Mouse (Mus musculus) urinary bladder, postnatal 4 days (tissue): Measurements from ENCODE around the gene Plekho2.

Source experiments
- DNase-seq, 2 experiments: peaks; one replicate each; pipeline ENCODE4 v3.0.0; 2021 to 2022; ENCODE audit warnings: low spot score in 2 of 2

Plekho2 gene

GRCm38 (mm10) chr9:65531283-65531682 is 48.6 kb downstream of the Plekho2 start:
- DNase-seq, result no peak

GRCm38 (mm10) chr9:65529659-65530058 is 50.2 kb downstream of the Plekho2 start:
- no peak for DNase-seq

DNA sequence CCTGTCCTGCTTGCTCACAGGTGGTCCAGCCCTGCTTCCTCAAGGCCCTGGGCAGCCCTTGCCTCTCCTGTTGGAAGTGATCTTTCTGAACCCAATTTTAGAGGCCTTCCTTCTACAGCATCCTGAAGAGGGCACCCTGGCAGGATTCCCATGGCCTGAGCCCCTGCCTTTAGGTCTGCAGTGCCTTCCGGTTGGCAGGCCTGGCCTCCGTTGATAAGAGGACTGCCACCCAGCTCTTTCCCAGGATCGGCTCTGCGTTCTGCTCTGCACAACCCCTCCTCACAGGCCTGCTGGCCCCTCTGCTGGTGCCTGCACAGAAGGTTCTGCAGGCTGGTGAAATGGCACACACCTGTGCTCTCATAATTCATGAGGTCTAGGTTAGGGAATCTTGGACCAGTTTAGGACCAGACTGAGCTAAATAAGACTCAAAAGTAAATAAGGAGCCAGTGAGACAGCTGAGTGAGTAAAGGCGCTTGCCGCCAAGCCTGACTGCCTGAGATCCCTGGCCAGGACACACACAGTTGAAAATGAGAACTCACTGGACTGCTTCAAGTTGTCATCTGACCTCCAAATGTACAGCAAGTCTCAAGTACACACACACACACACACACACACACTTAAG is 51.3 kb downstream of the Plekho2 start:
- DNase-seq, result no peak

- no peak for DNase-seq
Measured at GRCm38 (mm10) chr9:65525445-65526195, 54.2 kb downstream of the Plekho2 start.

GRCm38 (mm10) chr9:65523611-65524364 is 56.1 kb downstream of the Plekho2 start:
- peak; percentile 75 to 84 for DNase-seq

GRCm38 (mm10) chr9:65520505-65520876 is 59.3 kb downstream of the Plekho2 start:
- DNase-seq, result no peak

DNA sequence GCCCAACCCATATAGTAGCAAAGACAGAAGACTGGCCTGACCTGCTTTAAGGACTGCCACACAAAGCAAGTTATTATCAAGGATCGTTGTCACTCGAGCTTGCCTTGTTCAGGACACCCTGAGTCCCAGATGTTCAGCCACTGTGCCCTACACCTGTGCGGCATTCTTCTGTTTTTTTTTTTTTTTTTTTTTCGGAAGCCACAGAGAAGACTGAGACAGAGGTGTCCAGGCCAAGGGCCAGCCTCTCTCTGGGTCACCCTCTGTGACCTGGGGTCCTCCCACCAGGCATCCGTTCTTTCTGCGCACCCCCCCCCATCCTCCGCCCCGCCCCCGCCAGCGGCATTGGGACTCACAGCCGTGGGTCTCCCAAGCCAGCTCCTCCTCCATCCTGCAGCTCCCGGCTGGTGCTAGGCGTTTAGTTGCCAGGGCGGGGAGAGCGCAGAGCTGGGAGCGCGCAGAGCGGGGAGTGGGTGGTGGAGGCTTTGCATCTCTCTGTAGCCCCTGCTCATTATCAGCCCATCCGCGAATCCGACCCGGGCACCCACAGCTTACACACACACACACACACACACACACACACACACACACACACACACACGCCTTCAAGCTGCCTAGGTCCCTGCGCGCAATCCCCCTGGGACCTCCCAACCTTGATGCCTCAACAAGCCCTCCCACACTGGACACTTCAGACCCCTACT is 59.9 kb downstream of the Plekho2 start, which contains the start of gene Ankdd1a:
Ankdd1a (minus strand) TSS at position 387 of the 698 bp plus-strand sequence.
- DNase-seq, result no peak

GRCm38 (mm10) chr9:65514851-65515261 is 65.0 kb downstream of the Plekho2 start:
- DNase-seq, result no peak

DNA sequence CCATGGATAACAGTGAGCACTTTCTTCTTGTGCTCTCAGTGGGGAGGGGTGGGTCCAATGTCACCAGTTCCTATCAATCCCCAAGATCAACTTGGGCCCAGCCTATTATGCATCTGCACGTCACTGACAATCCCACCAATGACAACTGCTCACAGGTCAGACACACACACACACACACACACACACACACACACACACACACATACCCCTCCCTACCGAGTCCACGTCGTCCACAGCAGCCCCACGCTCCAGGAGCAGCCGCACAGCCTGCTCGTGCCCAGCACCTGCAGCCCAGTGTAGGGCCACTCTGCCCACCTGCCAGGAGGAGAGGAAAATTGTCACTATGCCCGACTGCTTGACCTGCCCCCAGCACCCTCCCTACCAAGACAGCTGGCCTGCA is 65.4 kb downstream of the Plekho2 start:
- DNase-seq, result no peak

DNA sequence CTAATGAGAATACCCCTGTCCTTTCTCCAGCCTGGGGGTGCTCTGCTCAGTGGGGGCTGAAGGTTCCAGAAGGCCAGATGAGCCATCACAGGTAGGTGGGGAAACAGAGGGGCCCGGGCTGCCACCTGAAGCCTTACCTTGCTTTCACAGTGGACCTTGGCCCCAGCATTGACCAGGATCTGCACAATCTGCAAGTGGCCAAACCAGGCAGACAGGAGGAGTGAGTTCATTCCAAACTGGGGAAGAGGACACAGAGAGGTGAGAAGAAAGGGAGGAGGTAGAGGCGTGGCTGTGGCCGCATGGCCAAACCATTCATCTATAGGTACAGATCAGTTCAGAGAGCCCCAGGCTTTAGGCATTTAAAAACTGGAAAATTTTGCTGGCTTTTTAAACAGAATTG is 67.3 kb downstream of the Plekho2 start:
- DNase-seq, result no peak

DNA sequence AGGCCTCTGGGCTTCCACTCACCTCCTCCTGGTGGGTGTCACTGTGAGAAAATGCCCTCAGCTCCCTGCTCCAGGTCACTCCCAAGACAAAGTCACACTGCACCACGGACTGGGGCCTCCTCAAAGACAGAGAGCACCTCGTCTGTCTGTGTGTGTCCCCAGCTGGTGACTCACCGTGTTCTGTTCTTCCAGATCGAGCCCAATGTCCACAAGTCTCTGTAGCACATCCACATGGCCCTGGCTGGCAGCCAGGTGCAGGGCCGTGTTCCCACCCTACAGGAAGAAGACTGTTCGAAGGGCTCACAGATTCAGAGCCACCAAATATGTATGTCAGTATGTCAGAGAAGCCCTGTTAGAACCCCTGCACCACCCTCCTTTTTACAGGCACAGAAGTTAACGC is 71.4 kb downstream of the Plekho2 start:
- no peak for DNase-seq

- DNase-seq, result no peak
Measured at GRCm38 (mm10) chr9:65502721-65503505, 76.9 kb downstream of the Plekho2 start.
